Mouse (Mus musculus): ENCODE results near the gene Litaf.

GRCm38 (mm10) chr16:11064742-11065141, 1.2 kb downstream of the Litaf start:
- TF ChIP-seq FLI1 (IDR thresholded peaks at IDR 0.05; ENCODE audit: low read length) = no peak
- TF ChIP-seq GATA1 (IDR thresholded peaks at IDR 0.05; ENCODE audit: borderline replicate concordance, low read length) = no peak
